Mouse (Mus musculus) bone marrow, adult 2 months (tissue): Measurements from ENCODE around the gene Proca1.

Experiments used
- CTCF ChIP-seq: fragments of 200-500 bp; IDR thresholded peaks from 2 replicates; pipeline ENCODE4 v1.5.1; 2011; ENCODE audit warnings: low read length, control low read depth; ENCODE audit not compliant: control insufficient read depth, insufficient read depth
- POLR2A ChIP-seq: fragments of 200-500 bp; IDR thresholded peaks from 2 replicates; pipeline ENCODE4 v1.6.1; 2011; ENCODE audit warnings: low read depth, mild to moderate bottlenecking, control low read depth, low read length, borderline replicate concordance; ENCODE audit not compliant: control insufficient read depth

GRCm38 (mm10) chr11:78160171-78160570, 33.0 kb upstream of the Proca1 start:
- no peak for TF ChIP-seq CTCF
- no peak for TF ChIP-seq POLR2A
